Mouse (Mus musculus) 416B (cell line): ENCODE measurements around the gene Lrch1.

ENCODE experiments used
- DNase-seq: peaks from one replicate; pipeline ENCODE4 v3.0.0; 2011; ENCODE audit warnings: low read depth

Lrch1 gene

GRCm38 (mm10) chr14:74852965-74853758 lies 94.5 kb downstream of the Lrch1 start:
- DNase-seq, result no peak

- no peak for DNase-seq
Measured at GRCm38 (mm10) chr14:74851866-74852265, 95.8 kb downstream of the Lrch1 start.

DNA sequence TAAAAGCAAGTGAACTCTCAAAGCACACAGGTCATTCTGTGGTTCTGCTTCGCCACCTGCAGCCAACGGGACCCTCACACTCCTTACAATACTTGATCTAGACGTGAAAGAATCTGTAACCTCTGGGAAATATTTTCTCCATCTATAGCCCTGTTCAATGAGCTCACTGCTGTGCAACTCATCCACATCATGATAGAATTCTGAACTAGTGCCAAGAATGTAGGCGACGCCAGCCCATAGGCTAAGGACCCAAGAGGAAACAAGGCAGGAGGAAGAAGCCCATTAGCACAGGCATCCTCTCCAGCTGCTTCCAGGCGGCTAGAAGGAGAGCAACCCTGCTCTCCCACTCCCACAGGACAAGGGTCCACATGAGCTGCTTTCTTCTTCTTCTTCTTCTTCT lies 98.7 kb downstream of the Lrch1 start:
- DNase-seq, result no peak

DNA sequence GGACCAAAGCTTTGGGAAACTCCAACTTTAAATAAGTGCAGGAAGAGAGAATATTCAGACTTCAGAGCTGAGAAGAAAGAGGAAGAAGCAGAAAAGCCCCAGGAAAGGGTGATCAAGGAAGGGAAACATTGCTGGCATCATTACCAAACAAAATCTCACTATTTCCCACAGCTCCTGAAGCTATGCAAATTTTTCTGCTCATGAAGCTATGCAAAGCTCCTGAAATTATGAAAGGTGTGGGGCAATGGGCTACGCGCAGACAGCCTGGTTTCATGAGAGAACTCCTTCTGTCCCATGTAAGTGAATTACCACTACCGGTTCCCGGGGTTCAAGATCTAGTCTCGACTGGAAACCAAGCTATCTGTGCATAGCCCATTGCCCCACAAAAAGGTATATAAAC lies 99.5 kb downstream of the Lrch1 start:
- no peak for DNase-seq

DNA sequence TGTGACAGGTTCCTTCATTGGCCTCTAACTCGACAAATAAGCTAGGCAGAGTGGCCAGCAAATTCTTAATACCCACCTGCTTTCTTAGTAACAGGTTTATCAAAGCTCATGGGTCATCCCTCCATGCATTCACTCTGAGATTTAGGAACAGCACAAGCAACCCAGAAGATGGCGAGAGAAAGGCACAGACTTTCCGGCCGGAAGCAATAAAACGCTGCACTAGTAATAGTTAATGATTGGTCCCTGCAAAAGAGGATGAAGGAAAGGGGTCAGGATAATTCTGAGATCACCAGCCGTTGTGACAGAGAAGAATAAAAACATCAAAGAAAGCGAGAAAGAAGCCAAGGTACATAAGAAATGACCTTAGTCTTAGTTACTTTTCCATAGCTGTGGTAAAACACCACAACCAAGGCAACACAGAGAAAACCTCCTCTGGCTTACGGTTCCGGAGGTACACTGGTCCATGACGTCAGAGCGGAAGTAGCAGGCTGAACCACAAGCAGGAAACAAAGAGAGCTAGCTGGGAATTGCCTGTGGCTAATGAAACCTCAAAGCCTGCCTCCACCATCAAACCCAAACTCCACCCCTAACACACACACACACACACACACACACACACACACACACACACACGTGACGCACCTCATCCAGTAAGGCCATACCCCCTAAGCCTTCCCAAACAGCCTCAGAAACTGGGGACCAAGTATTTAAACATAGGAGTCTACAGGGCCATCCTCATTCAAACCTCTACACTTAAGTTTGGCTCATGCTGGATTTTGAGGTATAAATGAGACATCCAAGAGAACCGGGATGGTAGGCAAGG lies 100.2 kb downstream of the Lrch1 start:
- DNase-seq, result peak; percentile 98

- DNase-seq, result peak; percentile 17
Measured at GRCm38 (mm10) chr14:74846668-74847067, 101.0 kb downstream of the Lrch1 start.

DNA sequence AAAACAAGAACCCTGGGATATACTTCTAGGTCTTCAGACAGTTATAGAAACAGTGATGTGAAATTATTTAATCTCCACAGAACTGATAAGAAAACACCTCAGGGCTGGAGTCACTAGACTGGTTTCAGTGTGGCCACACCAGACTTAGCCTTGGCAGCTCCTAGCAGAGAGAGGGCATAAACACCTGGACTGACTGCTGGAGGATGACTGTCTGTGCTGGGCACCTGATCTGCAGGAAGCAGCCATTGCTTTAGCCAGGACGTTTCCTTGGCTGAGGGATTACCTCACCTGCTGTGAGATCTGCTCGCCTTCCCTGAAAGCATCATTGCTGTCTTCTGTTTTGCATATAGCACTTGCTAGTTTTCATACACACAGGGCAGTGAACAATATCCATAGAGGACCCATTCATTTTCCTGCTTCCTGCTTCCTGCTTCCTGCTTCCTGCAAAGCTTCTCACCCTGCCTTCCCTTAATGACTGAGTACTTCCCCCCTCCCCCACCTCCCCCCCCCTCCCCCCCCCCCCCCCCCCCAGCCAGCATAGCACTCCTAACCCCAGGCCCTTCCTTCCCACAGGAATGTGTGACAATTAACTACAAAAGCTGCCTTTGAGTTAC lies 101.9 kb downstream of the Lrch1 start:
- DNase-seq, result no peak

DNA sequence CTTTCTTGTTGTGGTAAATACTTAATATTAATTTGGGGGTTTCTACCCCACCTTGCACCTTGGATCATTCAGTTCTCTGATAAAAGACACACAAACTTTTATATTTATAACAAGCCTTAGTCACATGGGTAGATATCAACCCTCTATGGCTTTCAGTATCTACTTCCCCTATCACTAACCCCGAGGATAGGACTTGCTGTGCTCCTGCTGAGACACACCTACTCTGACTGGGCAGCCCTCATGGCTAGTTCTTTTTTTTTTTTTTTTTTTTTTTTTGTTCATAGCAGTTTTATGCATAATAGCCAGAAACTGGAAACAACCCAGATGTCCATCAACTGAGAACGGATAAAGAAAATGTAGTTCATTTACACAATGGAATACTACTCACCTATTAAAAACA lies 106.0 kb downstream of the Lrch1 start:
- DNase-seq, result peak; percentile 54

DNA sequence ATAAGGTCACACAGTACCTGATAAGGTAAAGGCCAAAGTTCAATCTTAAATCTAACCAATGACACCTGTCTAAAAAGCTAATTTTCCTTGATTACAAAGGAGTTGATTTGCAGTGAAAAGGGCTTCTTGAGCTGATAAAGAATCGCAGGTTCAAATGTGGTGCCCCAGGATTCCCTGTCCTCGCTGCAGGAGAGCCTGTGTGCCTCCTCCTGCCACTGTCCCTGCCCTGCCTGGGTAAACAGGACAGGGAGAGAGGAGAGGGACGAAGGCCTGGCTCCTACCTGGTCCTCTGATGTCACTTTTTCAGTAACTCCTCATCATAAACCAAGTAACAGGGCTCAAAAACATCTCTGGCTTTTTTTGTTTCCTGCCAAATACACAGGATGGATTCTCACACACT lies 106.4 kb downstream of the Lrch1 start:
- no peak for DNase-seq

DNA sequence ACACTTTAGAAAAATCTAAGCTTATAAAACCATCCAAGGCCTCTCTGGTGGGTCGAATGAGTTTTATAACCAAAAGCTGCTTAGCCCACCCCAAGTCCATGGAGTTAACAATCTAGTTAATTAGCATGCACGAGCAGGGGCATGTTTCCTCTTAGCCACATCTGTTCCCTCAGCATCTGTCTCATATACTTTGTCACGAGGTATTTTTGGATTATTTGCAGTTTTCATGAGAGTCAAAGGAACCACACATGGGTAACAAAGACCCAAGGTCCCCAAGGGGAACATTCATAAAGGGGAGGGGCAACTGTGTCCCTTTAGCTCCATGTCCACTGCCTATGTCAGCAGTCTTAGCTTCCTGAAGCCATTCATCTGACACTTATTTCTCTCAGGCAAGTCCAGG lies 106.9 kb downstream of the Lrch1 start:
- no peak for DNase-seq

GRCm38 (mm10) chr14:74840328-74840727 lies 107.3 kb downstream of the Lrch1 start:
- DNase-seq, result no peak

GRCm38 (mm10) chr14:74838816-74839215 lies 108.9 kb downstream of the Lrch1 start:
- no peak for DNase-seq

- DNase-seq, result no peak
Measured at GRCm38 (mm10) chr14:74835010-74835409, 112.7 kb downstream of the Lrch1 start.

DNA sequence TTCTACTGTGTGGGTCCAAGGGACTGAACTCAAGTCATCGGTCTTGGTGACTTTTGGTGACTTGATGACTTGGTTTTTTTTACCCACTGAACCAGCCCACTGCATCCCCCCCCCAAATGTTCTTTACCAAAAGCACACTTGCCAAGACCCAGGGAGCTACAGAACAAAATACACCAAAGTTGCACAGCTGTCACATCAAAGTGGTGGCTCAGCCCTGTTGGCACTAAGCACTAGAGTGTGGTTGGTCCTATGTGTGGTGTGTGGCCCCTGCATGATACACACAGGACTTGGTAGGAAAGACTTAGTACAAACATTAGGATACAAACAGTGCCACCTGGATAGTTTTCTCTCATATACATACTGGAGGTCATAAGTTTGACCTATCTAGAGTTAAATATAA lies 113.5 kb downstream of the Lrch1 start:
- DNase-seq, result no peak

DNA sequence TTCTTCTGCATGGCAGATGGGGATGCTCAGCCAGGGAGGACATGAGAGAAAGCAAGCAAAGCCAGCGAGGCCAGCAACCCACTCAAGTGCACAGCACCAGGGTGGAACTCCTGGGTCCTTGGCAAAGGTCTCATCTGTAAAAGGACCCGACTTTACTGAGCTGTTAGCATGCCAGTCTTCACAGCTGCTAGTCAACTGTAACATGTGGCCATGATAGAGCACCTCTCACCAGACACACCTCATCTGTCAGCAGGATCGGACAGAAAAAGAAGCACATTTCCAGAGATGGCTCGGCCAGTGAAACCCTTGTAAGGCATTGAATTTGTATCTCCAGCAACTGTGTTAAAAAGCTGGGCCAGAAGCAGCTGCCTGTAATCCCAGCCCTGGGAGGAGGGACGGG lies 116.0 kb downstream of the Lrch1 start:
- no peak for DNase-seq

DNA sequence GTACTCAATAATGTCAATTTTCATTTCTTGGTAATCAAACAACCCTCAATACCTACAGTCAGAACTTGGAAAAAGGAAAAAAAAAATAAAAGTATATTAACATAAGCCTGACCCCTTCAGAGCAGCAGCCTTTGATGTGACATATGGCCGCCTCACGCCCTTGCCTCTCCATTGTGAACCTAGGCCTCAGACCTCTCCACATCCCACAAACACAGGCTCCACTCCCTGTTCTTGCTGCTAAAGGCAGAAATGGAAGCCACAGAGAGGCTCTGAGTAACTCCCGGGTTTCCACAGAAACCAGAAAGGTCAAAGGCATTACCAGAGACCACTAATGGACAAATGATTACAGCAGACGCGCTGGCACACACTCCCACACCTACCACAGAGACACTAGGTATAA lies 116.6 kb downstream of the Lrch1 start:
- DNase-seq, result no peak

- DNase-seq, result no peak
Measured at GRCm38 (mm10) chr14:74830591-74830990, 117.1 kb downstream of the Lrch1 start.

DNA sequence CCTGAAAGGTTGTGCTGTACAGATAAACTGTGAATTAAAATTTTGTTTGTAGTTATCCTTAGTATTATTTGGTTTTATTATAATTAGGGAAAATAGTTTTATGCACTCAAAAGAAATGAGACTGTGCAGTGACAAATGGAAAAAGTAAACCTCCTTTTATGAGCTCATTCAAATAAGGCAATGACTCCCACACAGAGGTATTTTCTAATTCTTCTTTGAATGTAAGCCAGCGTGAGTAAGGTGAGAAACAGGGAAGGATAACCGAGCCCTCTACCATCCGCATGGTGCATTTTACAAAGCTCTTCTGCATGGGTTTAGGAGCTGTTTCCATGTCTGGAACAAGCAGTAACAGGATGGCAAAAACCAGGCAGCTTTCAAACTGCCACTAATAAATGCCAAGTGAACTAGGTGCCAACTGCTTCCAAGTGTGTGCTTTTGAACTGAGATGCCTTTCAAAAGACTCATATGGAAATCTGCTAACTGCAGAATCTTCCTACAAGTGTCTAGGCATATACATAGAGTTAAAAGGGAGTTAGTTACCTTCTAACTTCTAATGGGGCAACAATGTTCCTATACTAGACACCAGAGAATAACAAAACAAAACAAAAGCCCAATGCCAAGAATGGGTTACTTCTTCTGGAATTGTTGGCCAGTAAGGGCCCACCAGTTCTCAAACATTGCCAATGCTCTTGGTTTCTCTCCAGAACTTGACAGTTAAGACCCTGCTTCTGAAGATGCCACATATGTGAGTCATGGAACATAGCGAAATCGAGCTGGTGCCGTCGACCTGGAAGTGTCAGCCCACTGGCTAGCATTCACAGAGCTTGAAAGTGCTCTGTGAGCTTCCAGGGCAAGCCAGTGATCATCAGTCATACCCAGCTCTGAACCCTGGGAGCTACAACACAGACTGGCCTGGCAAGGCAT lies 124.7 kb downstream of the Lrch1 start:
- DNase-seq, result no peak

- DNase-seq, result no peak
Measured at GRCm38 (mm10) chr14:74822048-74822447, 125.6 kb downstream of the Lrch1 start.

DNA sequence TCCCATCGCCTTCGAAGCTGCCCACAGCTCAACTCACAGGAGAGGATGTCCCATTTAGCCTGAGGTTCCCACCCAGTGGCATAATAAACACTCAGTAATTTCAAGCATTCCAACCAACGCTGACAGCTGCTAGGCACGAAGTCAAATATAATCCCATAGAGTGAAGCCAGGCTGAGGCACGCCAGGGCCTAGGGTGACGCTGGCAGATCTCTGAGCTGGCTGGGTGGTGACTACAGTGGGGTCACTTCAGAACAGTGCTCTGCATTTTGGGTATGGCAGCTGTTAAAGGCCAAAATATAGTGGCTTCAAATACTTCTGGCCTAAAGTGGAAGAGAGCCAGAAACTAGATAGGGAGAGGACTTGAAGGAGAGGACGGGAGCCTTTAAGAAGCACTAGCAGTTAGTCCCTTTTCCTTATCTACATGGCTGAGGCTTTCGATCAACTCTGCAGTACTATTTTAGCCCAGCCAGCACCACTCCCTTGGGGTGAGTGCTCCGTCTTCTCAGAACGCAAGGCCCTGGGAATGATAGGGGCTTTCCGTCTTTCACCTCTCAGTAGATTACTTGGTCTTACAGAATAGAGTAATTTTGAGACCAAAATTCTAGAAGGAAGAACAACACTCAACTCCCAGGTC lies 127.4 kb downstream of the Lrch1 start:
- no peak for DNase-seq

GRCm38 (mm10) chr14:74816705-74817104 lies 131.0 kb downstream of the Lrch1 start:
- no peak for DNase-seq
